9 mouse cellular contexts compared by ENCODE assay signal in the genomic region with DNA sequence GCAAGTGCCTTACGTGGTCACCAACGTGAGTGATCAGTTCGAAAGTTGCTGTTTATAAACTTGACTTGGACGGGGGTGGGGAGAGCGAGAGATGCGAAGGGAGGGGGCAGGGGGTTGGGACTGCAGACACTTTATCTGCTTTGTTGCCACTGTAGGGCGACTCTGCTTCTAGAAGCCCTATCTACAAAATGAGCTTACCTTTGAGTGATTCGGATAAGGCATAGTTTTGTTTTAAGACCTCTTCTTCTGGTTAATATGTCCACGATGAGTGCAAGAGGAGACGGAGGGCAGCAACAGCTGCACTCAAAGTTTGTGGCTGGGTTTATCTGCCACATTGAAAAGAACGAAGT. TPM values are rescaled to one million over a fixed set of nuclear protein-coding genes. Genes with fewer than 3 reads are reported as not detected.
DNase-seq lines count a peak whose midpoint lies in the region; ATAC-seq and TF ChIP-seq lines count a peak whose summit lies in the region.
"Had no signal": no experiment of that assay in that cellular context is flagged by ENCODE, and none has a peak within 500 bp of the region (broad histone marks: within the 10 kb centered on the region; RNA-seq: fewer than 3 reads in every experiment).

No protein-coding gene starts in this region.

- no peak for TF ChIP-seq EP300 in liver, embryonic 14.5 days (IDR thresholded peaks at IDR 0.05; ENCODE audit: low read depth)

- H3K4me1 ChIP-seq in forebrain, embryonic 16.5 days (replicated peaks; ENCODE audit: control insufficient read depth, insufficient read depth, low read length): peaks cover 12% of the 10 kb centered on the region
- 0 out of 2 replicates have a peak, but pooled peaks cover 2% of the 10 kb centered on the region for H3K4me1 ChIP-seq in intestine, embryonic 15.5 days (replicated peaks)
- H3K4me1 ChIP-seq in liver, embryonic 14.5 days (replicated peaks; ENCODE audit: control insufficient read depth in 2 of 2, insufficient read depth in 2 of 2, low read length in 1 of 2): peaks cover 0 to 4% of the 10 kb centered on the region in 2 experiments; a peak in 1 of 4 replicates

- peak overlapping the region; percentile 59 for H3K9ac ChIP-seq in forebrain, embryonic 16.5 days (replicated peaks; ENCODE audit: low read depth, low read length)
- H3K9ac ChIP-seq in intestine, embryonic 15.5 days: peak overlapping the region; percentile 57; the same call in 1 of the 2 replicates
- no peak overlapping the region for H3K9ac ChIP-seq in liver, embryonic 14.5 days (replicated peaks)

- H3K27ac ChIP-seq in forebrain, embryonic 16.5 days (ENCODE audit: low read length): 0 out of 2 replicates have a peak overlapping the region, but pooled peaks have one; percentile 33
- H3K27ac ChIP-seq in intestine, embryonic 15.5 days: no peak overlapping the region
- no peak overlapping the region for H3K27ac ChIP-seq in liver, embryonic 14.5 days

- H3K36me3 ChIP-seq in forebrain, embryonic 16.5 days (ENCODE audit: control insufficient read depth, insufficient read depth): no peaks in the 10 kb centered on the region
- no peaks in the 10 kb centered on the region for H3K36me3 ChIP-seq in intestine, embryonic 15.5 days
- no peaks in the 10 kb centered on the region for H3K36me3 ChIP-seq in liver, embryonic 14.5 days (replicated peaks; ENCODE audit: control insufficient read depth, insufficient read depth, low read depth)
- H3K36me3 ChIP-seq: G1E had no signal

- peak; percentile 21 for DNase-seq in layer of hippocampus, adult 11-12 months (ENCODE audit: low spot score)
- DNase-seq in layer of hippocampus, postnatal 25 days (ENCODE audit: extremely low spot score in 1 of 2, low spot score in 1 of 2): no peak
- peak; percentile 51 for DNase-seq in cerebellum, adult 11 months
- no peak for DNase-seq in liver, embryonic 14.5 days (ENCODE audit: low read depth in 3 of 3, low spot score in 3 of 3)
- DNase-seq in retina, embryonic 14.5 days (ENCODE audit: low spot score): peak; percentile 35

- H3K4me3 ChIP-seq in forebrain, embryonic 16.5 days (replicated peaks; ENCODE audit: low read length): peak overlapping the region; percentile 57
- peak overlapping the region; percentile 59 for H3K4me3 ChIP-seq in intestine, embryonic 15.5 days (replicated peaks)
- H3K4me3 ChIP-seq in liver, embryonic 14.5 days (ENCODE audit: insufficient read depth in 1 of 2, low read depth in 2 of 2, low read length in 2 of 2): peak overlapping the region; percentile 13 to 54

- 2% methylated on average over 11 of the region's 11 CpGs for WGBS in forebrain, embryonic 16.5 days
- WGBS in intestine, embryonic 15.5 days: under 1% methylated on average over 11 of the region's 11 CpGs
- WGBS in liver, embryonic 14.5 days (ENCODE audit: insufficient replicate concordance): 2% methylated on average over 11 of the region's 11 CpGs

- H3K27me3 ChIP-seq in forebrain, embryonic 16.5 days (replicated peaks; ENCODE audit: control insufficient read depth, insufficient read depth, low read length): no peaks in the 10 kb centered on the region
- H3K27me3 ChIP-seq in intestine, embryonic 15.5 days (replicated peaks): no peaks in the 10 kb centered on the region
- H3K27me3 ChIP-seq in liver, embryonic 14.5 days (ENCODE audit: control insufficient read depth, insufficient read depth, low read length): no peaks in the 10 kb centered on the region

- TF ChIP-seq CTCF in liver, embryonic 14.5 days (IDR thresholded peaks at IDR 0.05; ENCODE audit: low read depth): no peak

- H3K9me3 ChIP-seq in forebrain, embryonic 16.5 days (ENCODE audit: control insufficient read depth, low read length): no peaks in the 10 kb centered on the region
- H3K9me3 ChIP-seq in intestine, embryonic 15.5 days: no peaks in the 10 kb centered on the region
- H3K9me3 ChIP-seq in liver, embryonic 14.5 days (ENCODE audit: control insufficient read depth, low read length): no peaks in the 10 kb centered on the region

- ATAC-seq in forebrain, embryonic 16.5 days: no peak
- no peak for ATAC-seq in intestine, embryonic 15.5 days
- ATAC-seq in liver, embryonic 14.5 days (ENCODE audit: insufficient read depth): no peak
- no peak for ATAC-seq in megakaryocyte progenitor cell, adult 5-6 weeks (replicated peaks; ENCODE audit: poor library complexity)

- H3K4me2 ChIP-seq in forebrain, embryonic 16.5 days (ENCODE audit: low read length): peak overlapping the region; percentile 78
- peak overlapping the region; percentile 97 for H3K4me2 ChIP-seq in intestine, embryonic 15.5 days (replicated peaks)
- H3K4me2 ChIP-seq in liver, embryonic 14.5 days (ENCODE audit: low read depth): peak overlapping the region; percentile 75

RNA-seq across cellular contexts. Expression of a gene that starts 1.8 kb away (rescaled TPM):
- 10 to 100 TPM; 82.8 to 96.0 TPM for total RNA-seq in layer of hippocampus, postnatal 25 days (2021)
- 40.5 and 44.0 TPM in 2 replicates for polyA plus RNA-seq in forebrain, embryonic 16.5 days (2015; fragmentation: Nextera tagmentation; extraction: Ambion mirVana)
- 28.9 and 35.1 TPM in 2 replicates for polyA plus RNA-seq in intestine, embryonic 15.5 days (2015; fragmentation: Nextera tagmentation; extraction: Ambion mirVana)
- 0.16 and 0.24 TPM in 2 replicates for polyA plus RNA-seq in liver, embryonic 14.5 days (2012; rRNA removed)
- 0.30 and 0.88 TPM in 2 replicates for polyA plus RNA-seq in liver, embryonic 14.5 days (2014; fragmentation: Nextera tagmentation; extraction: Ambion mirVana)
- 0.32 TPM in 1 of 2 replicates, not detected in the other for total RNA-seq in megakaryocyte progenitor cell, adult 5-6 weeks (2015)
- total RNA-seq in megakaryocyte progenitor cell, adult 5-6 weeks (2017): not detected in 2 replicates
- polyA plus RNA-seq: G1E had no signal

Comparison
In these comparisons a context has a peak if more than half of its experiments do, and no peak if none do; other contexts are left out.
1. DNase-seq: peak in layer of hippocampus, adult 11-12 months (single experiment), cerebellum, adult 11 months (single experiment) and retina, embryonic 14.5 days (single experiment); none in layer of hippocampus, postnatal 25 days (0 of 2) and liver, embryonic 14.5 days (0 of 3).
2. RNA of a gene that starts 1.8 kb away (polyA plus RNA-seq): 40.5 to 44.0 TPM in forebrain, embryonic 16.5 days and 28.9 to 35.1 TPM in intestine, embryonic 15.5 days; 0.16 to 0.88 TPM in liver, embryonic 14.5 days; every median in the first group is over 10 times any median in the second.
3. Peak in every context shown above with its lines, with median percentiles within 50 percentile points of each other: H3K4me2 ChIP-seq and H3K4me3 ChIP-seq.